Mouse (Mus musculus) lung, adult 2 months (tissue): Measurements from ENCODE around the gene Lpcat2. TPM values are rescaled to one million over a fixed set of nuclear protein-coding genes. Genes with fewer than 3 reads are reported as not detected.
"Not testable (repeated sequence)": the region's sequence is repeated elsewhere in the genome, so short reads cannot be mapped to it uniquely, and the experiment has no call there.

Experiments used
- DNase-seq: peaks from one replicate; pipeline ENCODE4 v3.0.0; 2022
- H3K4me1 ChIP-seq: fragments of 200-500 bp; 2 replicates; pipeline ENCODE4 v1.6.1; 2011; ENCODE audit warnings: low read length; ENCODE audit not compliant: control insufficient read depth, insufficient read depth
- H3K4me3 ChIP-seq: fragments of 200-500 bp; replicated peaks from 2 replicates; pipeline ENCODE3; 2011; ENCODE audit warnings: low read depth, mild to moderate bottlenecking, control low read depth, low read length; ENCODE audit errors: extremely low read depth
- CTCF ChIP-seq: fragments of 200-500 bp; IDR thresholded peaks from 2 replicates; pipeline ENCODE4 v1.5.1; 2011; ENCODE audit warnings: mild to moderate bottlenecking, low read length, control low read depth; ENCODE audit not compliant: insufficient read depth
- POLR2A ChIP-seq: fragments of 200-500 bp; IDR thresholded peaks from 2 replicates; pipeline ENCODE4 v1.6.1; 2011; ENCODE audit warnings: low read depth, mild to moderate bottlenecking, control low read depth, low read length, borderline replicate concordance; ENCODE audit errors: extremely low read depth
- WGBS: fragments of 180-500 bp; shearing (Covaris S2); methylation state at CpG from one replicate; pipeline ENCODE4 v1.1.7; 2018; 5-methylcytosine and 5-hydroxymethylcytosine counted together
- polyA plus RNA-seq: library from polyadenylated mRNA; depleted of rRNA; stranded (reverse); fragments of >200 nt; gene quantifications from 2 replicates; pipeline ENCODE4 v1.2.3, GENCODE M21; 2012

The Lpcat2 gene
- polyA plus RNA-seq, 1 experiment: 5.0 TPM

- no peak for TF ChIP-seq CTCF
- no peak for TF ChIP-seq POLR2A
- Histone ChIP-seq H3K4me1 (no peaks in the 10 kb centered on the region), H3K4me3 (no peak overlapping the region)
- WGBS: 39% methylated on average over 4 of the region's 4 CpGs
- no peak for DNase-seq
These were observed 26.1 kb downstream of the Lpcat2 start for GRCm38 (mm10) chr8:92881247-92881646.

- Histone ChIP-seq H3K4me3 (no peak overlapping the region), H3K4me1 (no peaks in the 10 kb centered on the region)
- 57% methylated on average over 2 of the region's 2 CpGs for WGBS
- no peak for DNase-seq
- no peak for TF ChIP-seq POLR2A
- TF ChIP-seq CTCF: no peak
These were observed 28.6 kb downstream of the Lpcat2 start for GRCm38 (mm10) chr8:92883771-92884170.

GRCm38 (mm10) chr8:92892216-92892615 lies 37.1 kb downstream of the Lpcat2 start:
- not testable (repeated sequence) for H3K4me3 ChIP-seq, H3K4me1 ChIP-seq, DNase-seq
- 68% methylated on average over 3 of the region's 3 CpGs for WGBS

GRCm38 (mm10) chr8:92893870-92894269 lies 38.7 kb downstream of the Lpcat2 start:
- TF ChIP-seq POLR2A: no peak
- no peak for TF ChIP-seq CTCF
- Histone ChIP-seq H3K4me3 (no peak overlapping the region), H3K4me1 (no peaks in the 10 kb centered on the region)
- WGBS: 74% methylated on average over 2 of the region's 2 CpGs
- DNase-seq: no peak

- no peak overlapping the region for H3K4me3 ChIP-seq
- no peak for DNase-seq
- TF ChIP-seq POLR2A (no peak), CTCF (no peak)
- WGBS: 82% methylated on average over 7 of the region's 7 CpGs
- H3K4me1 ChIP-seq: no peaks in the 10 kb centered on the region
These were observed 39.9 kb downstream of the Lpcat2 start for GRCm38 (mm10) chr8:92895053-92895452.

- Histone ChIP-seq H3K4me1 (no peaks in the 10 kb centered on the region), H3K4me3 (no peak overlapping the region)
- TF ChIP-seq POLR2A (no peak), CTCF (no peak)
- no peak for DNase-seq
- WGBS: 63% methylated on average over 1 of the region's 1 CpGs
These were observed 40.9 kb downstream of the Lpcat2 start for GRCm38 (mm10) chr8:92896056-92896455.

GRCm38 (mm10) chr8:92896611-92897010 lies 41.5 kb downstream of the Lpcat2 start:
- no peak for DNase-seq
- TF ChIP-seq POLR2A (no peak), CTCF (no peak)
- Histone ChIP-seq H3K4me1 (no peaks in the 10 kb centered on the region), H3K4me3 (no peak overlapping the region)
- 47% methylated on average over 5 of the region's 5 CpGs for WGBS

- 76% methylated on average over 4 of the region's 4 CpGs for WGBS
- no peak for DNase-seq
- TF ChIP-seq CTCF (no peak), POLR2A (no peak)
- Histone ChIP-seq H3K4me1 (no peaks in the 10 kb centered on the region), H3K4me3 (no peak overlapping the region)
These were observed 42.7 kb downstream of the Lpcat2 start for GRCm38 (mm10) chr8:92897794-92898193.

- TF ChIP-seq POLR2A (no peak), CTCF (no peak)
- Histone ChIP-seq H3K4me1 (no peaks in the 10 kb centered on the region), H3K4me3 (no peak overlapping the region)
- no peak for DNase-seq
- 84% methylated on average over 9 of the region's 9 CpGs for WGBS
These were observed 44.5 kb downstream of the Lpcat2 start for GRCm38 (mm10) chr8:92899590-92899989.

- DNase-seq: no peak
- H3K4me1 ChIP-seq: no peaks in the 10 kb centered on the region
- TF ChIP-seq CTCF: no peak
- TF ChIP-seq POLR2A: no peak
- 93% methylated on average over 5 of the region's 5 CpGs for WGBS
- no peak within 1 kb of the TSS for H3K4me3 ChIP-seq
These were observed 46.0 kb downstream of the Lpcat2 start, which contains the start of gene Capns2 for GRCm38 (mm10) chr8:92901107-92901506. Gene Capns2 (plus strand): TSS chr8:92901407.

- no peak for TF ChIP-seq POLR2A
- no peak for TF ChIP-seq CTCF
- DNase-seq: no peak
- H3K4me3 ChIP-seq: no peak overlapping the region
- no peaks in the 10 kb centered on the region for H3K4me1 ChIP-seq
- 62% methylated on average over 2 of the region's 2 CpGs for WGBS
These were observed 47.8 kb downstream of the Lpcat2 start for GRCm38 (mm10) chr8:92902981-92903380.
